Mouse (Mus musculus) lung, postnatal 10 days (tissue): Measurements from ENCODE around the gene Cpvl.

Experiments
- DNase-seq: peaks from one replicate; pipeline ENCODE4 v3.0.0; 2021

Gene Cpvl

GRCm38 (mm10) chr6:53881623-53882022 lies 96.8 kb downstream of the Cpvl start:
- DNase-seq: no peak

GRCm38 (mm10) chr6:53881235-53881606 lies 97.2 kb downstream of the Cpvl start:
- DNase-seq: no peak

GRCm38 (mm10) chr6:53880530-53881234 lies 97.8 kb downstream of the Cpvl start:
- DNase-seq: peak; percentile 54

DNA sequence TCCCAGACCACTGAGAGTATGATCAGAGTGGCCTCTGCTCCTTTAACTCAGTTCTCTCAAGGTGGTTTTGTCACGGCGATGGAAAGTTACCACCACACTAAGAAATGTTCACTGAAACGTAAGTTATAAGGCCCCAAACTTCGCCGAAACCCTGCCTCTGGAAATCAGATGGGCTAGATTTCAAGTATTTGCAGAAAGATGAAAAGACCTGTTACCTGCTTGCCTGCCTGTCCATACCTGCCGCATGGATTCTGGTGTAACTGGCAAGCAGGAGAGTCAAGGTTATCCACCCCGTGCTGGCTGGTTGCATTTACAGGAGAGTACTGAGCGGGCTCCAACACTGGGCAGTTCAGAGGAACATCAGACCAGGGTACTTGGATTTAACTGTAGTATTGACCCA lies 98.9 kb downstream of the Cpvl start:
- DNase-seq: no peak

GRCm38 (mm10) chr6:53874881-53875429 lies 103.5 kb downstream of the Cpvl start:
- peak; percentile 33 for DNase-seq

- no peak for DNase-seq
Observed at GRCm38 (mm10) chr6:53871903-53872302, 106.6 kb downstream of the Cpvl start.

- no peak for DNase-seq
Observed at GRCm38 (mm10) chr6:53863011-53863410, 115.5 kb downstream of the Cpvl start.

DNA sequence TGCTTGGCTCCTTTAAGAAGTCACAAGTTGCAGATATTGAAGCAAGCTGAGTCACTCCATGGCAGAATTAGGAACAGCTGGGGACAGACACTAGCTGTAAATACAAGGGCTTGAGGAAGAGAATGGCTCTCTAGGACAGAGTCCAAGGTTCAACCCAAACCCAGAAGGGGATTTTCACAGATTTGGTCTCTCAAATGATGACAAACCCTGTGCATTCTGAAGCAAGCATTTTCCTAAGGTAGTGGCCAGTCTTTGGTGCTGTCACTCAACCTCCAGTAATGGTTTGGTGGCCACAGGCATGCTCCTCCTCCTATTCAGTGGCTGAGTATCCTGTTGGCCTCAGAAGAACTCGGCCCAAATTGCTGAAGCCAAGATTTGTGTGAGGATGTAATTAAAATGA lies 119.4 kb downstream of the Cpvl start:
- DNase-seq: no peak

GRCm38 (mm10) chr6:53857822-53858221 lies 120.6 kb downstream of the Cpvl start:
- no peak for DNase-seq

DNA sequence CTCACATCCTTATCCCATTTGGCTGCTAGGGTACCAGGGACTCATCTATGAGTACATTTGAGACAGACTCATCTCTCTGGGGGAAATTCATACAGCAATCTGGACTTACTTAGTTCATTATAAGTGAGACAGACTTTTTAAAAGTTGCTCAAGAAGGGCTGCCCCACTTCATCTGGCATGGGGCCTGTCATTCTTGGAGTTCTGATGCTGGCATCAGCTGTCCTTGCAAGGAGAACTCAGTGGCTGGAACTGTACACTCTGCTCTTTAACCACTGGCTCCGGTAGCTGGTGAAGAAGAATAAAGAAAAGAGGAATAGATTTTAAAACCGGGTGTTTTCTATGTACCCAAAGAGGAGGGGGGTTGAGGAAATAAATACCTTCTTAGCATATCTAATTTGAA lies 121.7 kb downstream of the Cpvl start:
- DNase-seq: peak; percentile 39

DNA sequence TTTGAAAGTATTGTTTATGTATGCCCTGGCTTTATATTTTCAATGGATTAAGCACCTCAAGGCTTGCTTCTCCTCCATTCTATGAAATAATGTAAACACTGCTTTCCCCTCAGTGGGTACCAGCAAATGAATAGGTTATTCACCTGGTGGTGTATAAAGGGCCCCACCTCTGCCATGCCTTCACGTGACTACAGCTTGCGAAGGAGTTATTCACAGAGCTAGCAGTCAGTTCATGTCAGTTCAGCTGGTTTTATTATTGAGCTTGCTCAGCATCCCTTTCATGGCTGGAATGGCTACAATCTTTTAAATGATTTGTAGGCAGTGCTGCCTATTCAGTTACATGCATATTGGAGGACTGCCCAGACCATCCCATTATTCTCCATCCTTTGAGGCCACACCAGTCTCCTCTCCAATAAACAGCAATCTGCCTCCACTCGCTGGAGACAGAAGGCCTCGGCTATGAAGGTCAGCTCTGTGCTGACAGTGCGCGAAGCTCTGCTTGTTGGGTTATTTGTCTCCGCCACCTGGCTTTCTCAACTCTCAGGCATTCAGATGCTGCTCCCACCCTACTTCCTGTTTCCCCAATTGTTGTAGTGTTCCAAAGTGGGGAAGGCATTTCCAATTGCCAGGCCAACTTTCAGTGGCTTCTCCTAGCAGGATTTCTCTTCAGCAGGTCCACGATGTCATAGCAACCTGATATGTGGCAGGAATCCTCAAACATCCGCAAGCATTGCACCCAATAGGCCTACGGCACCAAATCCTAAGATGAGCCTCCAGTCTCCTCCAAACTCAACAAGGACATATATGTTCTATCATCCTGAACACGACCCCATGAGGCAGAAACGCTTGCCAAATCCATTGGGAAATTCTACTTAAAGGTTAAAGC lies 123.3 kb downstream of the Cpvl start:
- peak; percentile 40 for DNase-seq

- DNase-seq: no peak
Observed at GRCm38 (mm10) chr6:53854226-53854625, 124.2 kb downstream of the Cpvl start.

GRCm38 (mm10) chr6:53853546-53853945 lies 124.9 kb downstream of the Cpvl start:
- no peak for DNase-seq

GRCm38 (mm10) chr6:53844626-53845025 lies 133.8 kb downstream of the Cpvl start:
- DNase-seq: no peak

GRCm38 (mm10) chr6:53825213-53825612 lies 153.3 kb downstream of the Cpvl start:
- DNase-seq: peak; percentile 67
